Mouse (Mus musculus) embryonic facial prominence, embryonic 15.5 days (tissue): ENCODE results near the gene Gm20379. TPM values are rescaled to one million over a fixed set of nuclear protein-coding genes. Genes with fewer than 3 reads are reported as not detected.

Experiments
- ATAC-seq: fragments of 200-750 bp; cut with Nextera tagmentation; 2 replicates; pipeline ENCODE4 v1.8.0; 2017; ENCODE audit warnings: low read depth, moderate TSS enrichment; ENCODE audit not compliant: insufficient number of reproducible peaks, low FRiP score, low TSS enrichment
- H3K27ac ChIP-seq: fragments of 300-500 bp; sonication (generic); replicated peaks from 2 replicates; pipeline ENCODE4 v1.5.1; 2015; ENCODE audit warnings: mild to moderate bottlenecking, inconsistent platforms
- H3K27me3 ChIP-seq: fragments of 300-500 bp; sonication (generic); 2 replicates; pipeline ENCODE4 v1.6.1; 2015; ENCODE audit warnings: inconsistent platforms
- H3K36me3 ChIP-seq: fragments of 300-500 bp; sonication (generic); 2 replicates; pipeline ENCODE4 v1.6.1; 2015; ENCODE audit warnings: mild to moderate bottlenecking, inconsistent platforms
- H3K4me1 ChIP-seq: fragments of 300-500 bp; sonication (generic); 2 replicates; pipeline ENCODE4 v1.6.1; 2015; ENCODE audit warnings: inconsistent platforms
- H3K4me2 ChIP-seq: fragments of 300-500 bp; sonication (generic); replicated peaks from 2 replicates; pipeline ENCODE4 v1.6.1; 2015; ENCODE audit warnings: mild to moderate bottlenecking, inconsistent platforms
- H3K4me3 ChIP-seq: fragments of 300-500 bp; sonication (generic); replicated peaks from 2 replicates; pipeline ENCODE4 v1.5.1; 2015; ENCODE audit warnings: mild to moderate bottlenecking, inconsistent platforms
- H3K9ac ChIP-seq: fragments of 300-500 bp; sonication (generic); 2 replicates; pipeline ENCODE4 v1.6.1; 2015; ENCODE audit warnings: inconsistent platforms
- H3K9me3 ChIP-seq: fragments of 300-500 bp; sonication (generic); replicated peaks from 2 replicates; pipeline ENCODE4 v1.6.1; 2016; ENCODE audit warnings: inconsistent platforms
- WGBS: fragments of 180-500 bp; shearing (Covaris S2); methylation state at CpG from one replicate; pipeline ENCODE4 v1.1.7; 2015; 5-methylcytosine and 5-hydroxymethylcytosine counted together
- polyA plus RNA-seq: library from polyadenylated mRNA; unstranded; fragments of >200 nt; fragmentation: Nextera tagmentation; extraction: Ambion mirVana; gene quantifications from 2 replicates; pipeline ENCODE4 v1.2.1, GENCODE M21; 2015

Gm20379 gene
- polyA plus RNA-seq, 1 experiment from 2014 or later: 0.63 TPM

- H3K27ac ChIP-seq: no peak overlapping the region
- no peak overlapping the region for H3K4me2 ChIP-seq
- ATAC-seq: no peak
- H3K4me3 ChIP-seq: no peak overlapping the region
- H3K27me3 ChIP-seq: no peaks in the 10 kb centered on the region
- no peaks in the 10 kb centered on the region for H3K9me3 ChIP-seq
- no peak overlapping the region for H3K9ac ChIP-seq
- peaks cover 6% of the 10 kb centered on the region; the same call in 1 of the 2 replicates for H3K36me3 ChIP-seq
- 79% methylated on average over 1 of the region's 1 CpGs for WGBS
- H3K4me1 ChIP-seq: no peaks in the 10 kb centered on the region
These were observed 6.3 kb upstream of the Gm20379 start for GRCm38 (mm10) chr13:92299522-92299921.

- 79% methylated on average over 4 of the region's 4 CpGs for WGBS
- Histone ChIP-seq H3K36me3 (peaks cover 14% of the 10 kb centered on the region; the same call in 1 of the 2 replicates), H3K4me3 (no peak overlapping the region), H3K9me3 (no peaks in the 10 kb centered on the region), H3K4me2 (no peak overlapping the region), H3K9ac (no peak overlapping the region), H3K4me1 (no peaks in the 10 kb centered on the region), H3K27ac (no peak overlapping the region), H3K27me3 (no peaks in the 10 kb centered on the region)
- no peak for ATAC-seq
These were observed 4.0 kb upstream of the Gm20379 start for GRCm38 (mm10) chr13:92301754-92302153.

GRCm38 (mm10) chr13:92302466-92302865 lies 3.3 kb upstream of the Gm20379 start:
- no peak overlapping the region for H3K4me2 ChIP-seq
- 56% methylated on average over 4 of the region's 4 CpGs for WGBS
- peaks cover 14% of the 10 kb centered on the region; the same call in 1 of the 2 replicates for H3K36me3 ChIP-seq
- H3K9me3 ChIP-seq: no peaks in the 10 kb centered on the region
- no peak overlapping the region for H3K9ac ChIP-seq
- no peaks in the 10 kb centered on the region for H3K4me1 ChIP-seq
- no peak for ATAC-seq
- H3K27ac ChIP-seq: no peak overlapping the region
- H3K27me3 ChIP-seq: no peaks in the 10 kb centered on the region
- no peak overlapping the region for H3K4me3 ChIP-seq

GRCm38 (mm10) chr13:92303062-92303948 lies 2.5 kb upstream of the Gm20379 start:
- 55% methylated on average over 8 of the region's 8 CpGs for WGBS
- Histone ChIP-seq H3K4me3 (no peak overlapping the region), H3K27ac (no peak overlapping the region), H3K36me3 (peaks cover 14% of the 10 kb centered on the region; the same call in 1 of the 2 replicates), H3K9me3 (no peaks in the 10 kb centered on the region), H3K9ac (no peak overlapping the region), H3K4me2 (no peak overlapping the region), H3K27me3 (no peaks in the 10 kb centered on the region), H3K4me1 (no peaks in the 10 kb centered on the region)
- ATAC-seq: no peak

GRCm38 (mm10) chr13:92304291-92304690 lies 1.5 kb upstream of the Gm20379 start:
- no peak overlapping the region for H3K4me3 ChIP-seq
- H3K27ac ChIP-seq: no peak overlapping the region
- WGBS: 93% methylated on average over 5 of the region's 5 CpGs
- H3K9me3 ChIP-seq: no peaks in the 10 kb centered on the region
- H3K9ac ChIP-seq: no peak overlapping the region
- H3K27me3 ChIP-seq: no peaks in the 10 kb centered on the region
- peaks cover 24% of the 10 kb centered on the region for H3K36me3 ChIP-seq
- no peaks in the 10 kb centered on the region for H3K4me1 ChIP-seq
- H3K4me2 ChIP-seq: no peak overlapping the region
- no peak for ATAC-seq

GRCm38 (mm10) chr13:92314613-92315012 lies 8.8 kb downstream of the Gm20379 start:
- H3K9me3 ChIP-seq: no peaks in the 10 kb centered on the region
- 0 out of 2 replicates have a peak, but pooled peaks cover 3% of the 10 kb centered on the region for H3K36me3 ChIP-seq
- no peak overlapping the region for H3K4me3 ChIP-seq
- H3K9ac ChIP-seq: no peak overlapping the region
- H3K27me3 ChIP-seq: no peaks in the 10 kb centered on the region
- no peak overlapping the region for H3K27ac ChIP-seq
- 80% methylated on average over 5 of the region's 5 CpGs for WGBS
- no peak for ATAC-seq
- no peaks in the 10 kb centered on the region for H3K4me1 ChIP-seq
- H3K4me2 ChIP-seq: no peak overlapping the region

GRCm38 (mm10) chr13:92320770-92321169 lies 15.0 kb downstream of the Gm20379 start:
- Histone ChIP-seq H3K9me3 (no peaks in the 10 kb centered on the region), H3K4me3 (no peak overlapping the region), H3K4me2 (no peak overlapping the region), H3K36me3 (no peaks in the 10 kb centered on the region), H3K27ac (no peak overlapping the region), H3K4me1 (no peaks in the 10 kb centered on the region), H3K9ac (no peak overlapping the region), H3K27me3 (no peaks in the 10 kb centered on the region)
- no peak for ATAC-seq
- WGBS: 48% methylated on average over 5 of the region's 5 CpGs

GRCm38 (mm10) chr13:92326030-92326429 lies 20.2 kb downstream of the Gm20379 start:
- H3K4me3 ChIP-seq: no peak overlapping the region
- no peaks in the 10 kb centered on the region for H3K9me3 ChIP-seq
- H3K27ac ChIP-seq: no peak overlapping the region
- 72% methylated on average over 5 of the region's 5 CpGs for WGBS
- no peak overlapping the region for H3K4me2 ChIP-seq
- no peaks in the 10 kb centered on the region for H3K36me3 ChIP-seq
- no peaks in the 10 kb centered on the region for H3K27me3 ChIP-seq
- no peak for ATAC-seq
- no peak overlapping the region for H3K9ac ChIP-seq
- H3K4me1 ChIP-seq: no peaks in the 10 kb centered on the region

GRCm38 (mm10) chr13:92328000-92328399 lies 22.2 kb downstream of the Gm20379 start:
- Histone ChIP-seq H3K27me3 (no peaks in the 10 kb centered on the region), H3K4me2 (no peak overlapping the region), H3K27ac (no peak overlapping the region), H3K36me3 (0 out of 2 replicates have a peak, but pooled peaks cover 3% of the 10 kb centered on the region), H3K4me1 (no peaks in the 10 kb centered on the region), H3K9me3 (no peaks in the 10 kb centered on the region), H3K4me3 (no peak overlapping the region), H3K9ac (no peak overlapping the region)
- 78% methylated on average over 2 of the region's 2 CpGs for WGBS
- no peak for ATAC-seq

GRCm38 (mm10) chr13:92330621-92331020 lies 24.8 kb downstream of the Gm20379 start:
- H3K4me1 ChIP-seq: no peaks in the 10 kb centered on the region
- H3K4me2 ChIP-seq: no peak overlapping the region
- no peak overlapping the region for H3K9ac ChIP-seq
- H3K9me3 ChIP-seq: no peaks in the 10 kb centered on the region
- H3K27me3 ChIP-seq: no peaks in the 10 kb centered on the region
- H3K36me3 ChIP-seq: 0 out of 2 replicates have a peak, but pooled peaks cover 3% of the 10 kb centered on the region
- H3K4me3 ChIP-seq: no peak overlapping the region
- 86% methylated on average over 3 of the region's 3 CpGs for WGBS
- no peak overlapping the region for H3K27ac ChIP-seq
- no peak for ATAC-seq

GRCm38 (mm10) chr13:92332103-92332879 lies 26.5 kb downstream of the Gm20379 start:
- Histone ChIP-seq H3K4me3 (no peak overlapping the region), H3K27ac (no peak overlapping the region), H3K36me3 (0 out of 2 replicates have a peak, but pooled peaks cover 3% of the 10 kb centered on the region), H3K9ac (no peak overlapping the region), H3K4me1 (no peaks in the 10 kb centered on the region), H3K4me2 (no peak overlapping the region), H3K27me3 (no peaks in the 10 kb centered on the region), H3K9me3 (no peaks in the 10 kb centered on the region)
- ATAC-seq: no peak
- WGBS: 77% methylated on average over 15 of the region's 15 CpGs
